Mouse (Mus musculus) brain, embryonic 18.5 days (tissue): Measurements from ENCODE around the gene Slc35g3.
"Not testable (repeated sequence)": the region's sequence is repeated elsewhere in the genome, so short reads cannot be mapped to it uniquely, and the experiment has no call there.

Source experiments
- DNase-seq: peaks from one replicate; pipeline ENCODE4 v3.0.0-alpha.2; 2012; ENCODE audit warnings: low read depth, low spot score

Slc35g3 gene

DNA sequence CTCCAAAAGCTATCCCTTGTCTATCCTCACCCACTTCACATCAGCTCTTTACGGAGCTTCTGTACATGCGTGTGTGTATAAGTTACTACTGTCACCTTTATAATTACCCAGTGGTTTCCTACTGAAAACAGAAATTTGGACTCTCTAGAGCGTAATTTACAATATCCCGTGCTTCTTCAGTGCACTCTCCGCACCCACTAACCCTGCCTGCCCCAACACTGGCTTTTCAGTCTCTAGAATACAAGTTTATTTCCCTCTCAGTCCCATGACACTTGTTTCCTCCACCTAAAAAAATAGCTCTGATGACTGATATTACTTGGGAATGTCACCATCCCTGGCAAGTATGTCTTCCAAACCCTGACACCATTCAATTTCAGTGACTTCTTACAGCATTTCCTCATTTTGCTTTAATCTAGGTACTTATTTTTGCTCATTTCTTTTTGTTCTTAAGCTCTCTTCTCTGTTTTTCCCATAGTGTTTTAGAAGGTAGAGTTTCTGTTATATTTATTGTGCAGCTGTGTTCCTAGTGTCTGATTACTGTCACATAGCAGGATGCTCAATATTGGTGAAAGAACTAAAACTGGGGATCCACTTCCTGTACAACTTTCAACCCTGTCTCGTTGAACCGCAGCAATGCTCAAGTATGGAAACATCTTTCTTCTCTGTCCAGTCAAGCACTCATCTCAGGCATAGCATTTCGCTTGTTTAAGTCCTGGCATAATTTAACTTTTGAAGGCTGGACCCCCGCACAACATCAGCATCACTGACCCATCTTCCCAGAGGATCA, 4.3 kb downstream of the Slc35g3 start:
- DNase-seq = no peak

DNA sequence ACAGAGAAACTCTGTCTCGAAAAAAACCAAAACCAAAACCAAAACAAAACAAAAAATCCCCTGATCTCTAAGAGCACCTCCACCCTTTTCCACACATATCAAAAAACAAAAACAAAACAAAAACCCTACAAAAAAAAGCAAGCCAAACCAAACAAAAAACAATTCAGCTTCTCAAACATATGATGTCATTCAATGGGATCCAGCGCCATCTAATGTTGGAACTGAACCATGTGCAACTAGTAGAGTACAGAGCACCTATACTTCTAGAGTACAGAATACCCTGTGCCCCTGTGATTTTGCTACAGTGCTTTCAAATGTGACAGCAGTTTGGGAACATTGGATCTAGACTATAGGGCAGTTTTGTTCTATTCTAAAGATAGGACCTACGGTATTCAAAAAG, 7.1 kb downstream of the Slc35g3 start:
- no peak for DNase-seq

DNA sequence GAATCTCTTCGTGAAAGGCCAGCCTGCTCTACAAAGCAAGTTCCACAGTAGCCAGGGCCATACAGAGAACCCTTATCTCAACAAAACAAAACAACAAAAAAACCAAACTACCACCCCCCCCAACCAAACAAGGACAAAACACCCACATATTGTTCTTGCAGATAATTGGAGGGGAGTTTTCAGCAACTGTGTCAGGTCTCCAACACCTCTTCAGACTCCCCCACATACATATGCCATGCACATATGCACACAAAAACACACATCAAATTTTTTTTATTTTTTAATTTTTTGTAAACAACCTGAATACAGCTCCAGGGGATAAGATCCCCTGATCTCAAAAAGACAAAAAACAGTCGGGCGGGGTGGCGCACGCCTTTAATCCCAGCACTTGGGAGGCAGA, 7.5 kb downstream of the Slc35g3 start:
- no peak for DNase-seq

DNA sequence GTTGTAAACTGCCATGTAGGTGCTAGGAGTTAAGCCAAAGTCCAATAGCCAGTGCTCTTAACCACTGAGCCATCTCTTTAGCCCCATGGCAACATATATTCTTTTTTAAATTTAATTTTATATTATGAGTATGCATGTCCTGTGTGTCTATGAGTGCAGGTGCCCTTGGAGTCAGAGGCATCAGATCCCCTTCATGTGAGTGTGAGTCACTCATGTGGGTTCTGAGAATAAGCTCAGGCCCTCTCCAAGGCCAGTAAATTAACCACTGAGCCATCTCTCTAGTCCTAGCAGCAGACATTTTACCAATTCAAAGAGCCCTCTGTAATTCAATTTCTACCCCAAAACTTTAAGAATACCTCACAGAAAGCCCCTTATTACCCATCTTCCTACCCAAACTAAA, 9.1 kb downstream of the Slc35g3 start:
- DNase-seq = no peak

DNA sequence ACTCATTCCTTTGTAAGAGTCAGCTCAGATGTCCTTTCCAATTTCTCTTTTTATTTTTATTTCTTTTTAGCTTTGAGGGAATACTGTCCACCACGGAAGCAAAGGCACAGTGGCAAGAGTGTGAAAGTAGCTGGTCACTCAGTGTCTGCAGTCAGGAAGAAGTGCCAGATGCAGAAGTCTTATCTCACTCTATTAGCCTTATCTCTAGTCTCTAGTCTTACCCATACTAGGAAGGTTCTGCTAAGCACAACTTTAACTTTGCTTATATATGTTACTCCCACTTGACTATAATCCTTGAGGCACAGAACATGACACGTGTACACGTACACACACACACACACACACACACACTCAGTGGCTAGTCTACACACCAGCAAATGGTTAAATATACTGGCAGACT, 10.1 kb downstream of the Slc35g3 start:
- no peak for DNase-seq

DNA sequence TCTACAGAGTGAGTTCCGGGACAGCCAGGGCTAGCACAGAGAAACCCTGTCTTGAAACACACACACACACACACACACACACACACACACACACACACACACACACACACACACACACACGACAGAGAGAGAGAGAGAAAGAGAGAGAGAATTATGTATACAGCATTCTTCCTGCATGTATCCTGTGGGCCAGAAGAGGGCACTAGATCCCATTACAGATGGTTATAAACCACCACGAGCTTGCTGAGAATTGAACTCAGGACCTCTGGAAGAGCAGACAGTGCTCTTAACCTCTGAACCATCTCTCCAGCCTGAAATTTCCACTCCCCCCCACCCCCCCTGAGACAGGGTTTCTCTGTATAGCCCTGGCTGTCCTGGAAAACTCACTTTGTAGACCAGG, 30.4 kb downstream of the Slc35g3 start:
- not testable (repeated sequence) for DNase-seq

DNA sequence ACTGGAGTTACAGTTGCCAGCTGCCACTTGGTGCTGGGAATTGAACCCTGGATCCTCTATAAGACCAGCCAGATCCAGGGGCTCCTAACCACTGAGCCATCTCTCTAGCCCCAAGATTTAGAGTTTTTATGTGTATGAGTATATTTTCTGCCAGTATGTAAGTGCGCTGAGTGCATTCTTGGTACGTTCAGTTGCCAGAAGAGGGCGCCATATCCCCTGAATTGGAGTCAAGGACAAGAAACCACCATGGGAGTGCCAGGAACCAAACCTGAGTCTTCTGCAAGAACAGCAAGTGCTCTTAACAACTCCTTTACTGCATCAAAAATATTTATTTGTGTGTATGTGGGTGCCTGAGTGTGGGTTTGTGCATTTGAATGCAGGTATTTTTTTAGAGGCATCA, 32.7 kb downstream of the Slc35g3 start:
- DNase-seq = no peak

DNA sequence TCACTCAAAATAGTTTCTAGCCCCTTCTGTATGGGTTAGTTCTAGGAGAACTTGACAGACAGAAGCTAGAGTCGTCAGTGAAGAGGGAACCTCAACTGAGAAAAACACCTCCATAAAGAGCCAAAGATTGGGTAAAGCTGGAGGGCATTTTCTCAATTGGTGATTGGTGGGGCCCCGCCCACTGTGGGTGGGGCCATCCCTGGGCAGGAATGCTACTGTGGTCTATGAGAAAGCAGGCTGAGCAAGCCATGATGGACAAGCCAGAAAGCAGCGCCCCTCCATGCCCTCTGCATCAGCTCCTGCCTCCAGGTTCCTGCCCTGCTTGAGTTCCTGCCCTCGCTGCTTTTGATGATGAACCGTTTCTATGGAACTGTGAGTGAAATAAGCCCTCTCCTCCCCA, 35.8 kb downstream of the Slc35g3 start:
- no peak for DNase-seq

DNA sequence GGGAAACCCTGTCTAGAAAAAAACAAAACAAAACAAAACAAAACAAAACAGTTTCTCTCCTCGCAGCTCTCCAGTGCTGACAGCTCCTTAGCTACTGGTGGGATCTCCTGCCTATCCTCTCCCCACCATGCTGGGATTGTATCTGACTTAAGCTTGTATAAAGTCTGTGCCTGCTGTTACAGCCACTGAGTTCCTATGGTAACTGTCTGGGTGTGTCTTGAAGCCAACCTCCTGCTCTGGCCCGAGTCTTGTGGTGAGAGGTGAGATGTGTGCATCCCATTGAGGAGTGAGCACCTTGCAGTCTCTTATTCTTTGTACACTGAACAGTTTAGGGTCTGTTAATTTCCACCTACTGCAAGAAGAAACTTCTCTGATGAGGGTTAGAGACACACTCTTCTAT, 38.7 kb downstream of the Slc35g3 start:
- DNase-seq = no peak

DNA sequence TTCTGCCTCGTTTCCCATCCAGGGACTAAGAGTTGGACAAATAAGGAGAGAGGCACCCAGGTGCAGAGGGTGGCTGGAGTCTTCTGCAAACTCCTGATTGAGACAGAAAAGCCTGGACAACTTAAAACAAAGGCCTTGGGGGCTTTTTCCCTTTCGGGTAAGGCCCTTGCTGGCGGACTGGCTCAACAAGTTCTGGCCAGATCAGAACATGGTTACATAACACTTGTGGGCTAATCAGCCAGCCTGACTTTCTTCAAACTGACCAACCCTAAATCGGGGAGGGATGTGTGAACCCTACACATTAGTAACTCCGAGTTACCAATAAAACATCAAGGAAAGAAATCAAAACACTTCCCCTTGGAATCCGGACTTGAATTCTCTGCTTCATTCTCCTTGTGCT, 40.9 kb downstream of the Slc35g3 start:
- DNase-seq = no peak

DNA sequence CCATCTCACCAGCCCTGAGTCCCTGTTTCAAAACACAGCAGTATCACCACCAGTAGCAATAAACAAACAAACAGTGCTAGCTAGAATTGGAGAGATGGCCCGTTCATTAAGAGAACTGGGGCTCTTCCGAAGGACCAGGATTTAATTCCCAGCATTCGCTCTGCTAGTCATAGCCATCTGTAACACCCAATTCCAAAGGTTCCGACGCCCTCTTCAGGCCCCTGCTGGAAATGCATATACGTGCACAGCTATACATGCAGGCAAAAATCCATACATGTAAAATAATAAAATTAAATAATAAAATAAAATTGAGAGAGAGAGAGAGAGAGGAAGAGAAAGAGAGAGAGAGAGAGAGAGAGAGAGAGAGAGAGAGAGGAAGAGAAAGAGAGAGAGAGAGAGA, 42.3 kb downstream of the Slc35g3 start:
- no peak for DNase-seq

DNA sequence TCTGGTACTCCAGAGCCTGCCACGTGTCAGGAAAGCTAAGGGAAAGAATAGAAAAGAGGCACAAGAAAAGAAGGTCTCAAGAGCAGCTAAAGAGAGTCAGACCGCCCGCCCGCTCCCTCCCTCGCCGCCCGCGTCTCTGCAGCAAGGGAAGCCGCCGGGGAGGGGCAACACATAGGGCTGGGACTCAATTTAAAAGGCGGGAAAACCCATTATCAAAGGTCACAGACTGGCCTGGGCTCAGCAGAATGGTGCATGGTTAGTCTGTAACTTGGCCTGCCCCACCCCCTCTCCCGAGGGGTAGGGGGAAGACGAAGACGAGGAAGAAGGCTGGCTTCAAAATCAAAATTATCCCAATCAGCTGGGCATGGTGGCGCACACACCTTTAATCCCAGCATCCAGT, 43.1 kb downstream of the Slc35g3 start:
- no peak for DNase-seq

DNA sequence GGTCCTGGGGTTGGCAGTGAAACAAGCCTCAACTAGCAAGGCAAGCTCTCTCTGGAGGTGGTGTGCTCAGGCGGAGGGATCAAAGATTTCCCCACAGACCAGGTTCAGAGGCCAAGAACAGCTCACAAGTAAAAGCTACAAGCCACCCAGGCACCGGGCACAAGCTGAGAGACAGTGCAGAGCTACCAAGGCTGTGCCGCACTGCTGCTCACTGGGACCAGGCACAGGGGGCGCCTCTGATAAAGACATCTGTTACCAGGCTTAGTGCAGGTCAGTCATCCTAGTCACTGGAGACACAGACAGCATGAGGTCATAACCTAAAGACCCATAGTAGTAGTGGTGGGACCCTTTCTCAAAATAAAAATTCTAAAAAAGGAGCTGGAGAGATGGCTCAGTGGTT, 44.8 kb downstream of the Slc35g3 start:
- DNase-seq = no peak

DNA sequence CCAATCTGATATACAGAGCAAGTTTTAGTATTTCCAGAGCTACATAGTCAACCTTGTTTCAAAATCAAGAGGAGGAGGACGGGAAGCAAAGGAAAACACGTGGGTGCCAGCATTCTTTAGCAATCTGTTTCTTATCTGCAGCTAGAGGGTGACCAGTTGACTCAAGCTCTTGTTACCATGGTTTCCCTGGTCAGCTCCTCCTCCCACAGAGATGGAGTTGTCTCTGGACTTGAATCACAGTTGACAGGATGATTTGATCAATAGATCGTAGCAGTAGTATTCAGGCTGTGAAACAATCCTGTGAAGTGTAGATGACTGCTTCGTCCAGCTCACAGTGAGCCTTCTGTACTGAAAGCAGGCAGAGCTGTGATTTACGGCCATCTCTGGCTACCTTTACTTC, 45.8 kb downstream of the Slc35g3 start:
- no peak for DNase-seq

DNA sequence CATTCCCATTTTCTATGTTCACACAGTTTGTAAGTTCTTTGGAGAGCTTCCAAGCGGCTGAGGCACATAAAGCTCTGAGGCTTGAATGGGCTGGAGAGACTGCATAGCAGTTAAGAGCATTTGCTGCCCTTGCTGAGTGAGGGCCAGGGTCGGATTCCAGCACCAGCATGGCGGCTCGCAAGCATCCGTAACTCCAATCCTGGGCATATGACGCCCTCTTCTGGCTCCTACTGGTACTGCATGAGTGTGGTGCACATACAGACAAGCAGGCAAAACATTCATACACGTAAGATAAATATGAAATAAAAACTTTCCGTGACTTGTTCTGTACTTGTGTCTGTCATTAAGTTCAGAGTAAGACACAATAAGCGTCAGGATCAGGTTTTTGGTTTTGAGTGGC, 46.3 kb downstream of the Slc35g3 start:
- DNase-seq = no peak

DNA sequence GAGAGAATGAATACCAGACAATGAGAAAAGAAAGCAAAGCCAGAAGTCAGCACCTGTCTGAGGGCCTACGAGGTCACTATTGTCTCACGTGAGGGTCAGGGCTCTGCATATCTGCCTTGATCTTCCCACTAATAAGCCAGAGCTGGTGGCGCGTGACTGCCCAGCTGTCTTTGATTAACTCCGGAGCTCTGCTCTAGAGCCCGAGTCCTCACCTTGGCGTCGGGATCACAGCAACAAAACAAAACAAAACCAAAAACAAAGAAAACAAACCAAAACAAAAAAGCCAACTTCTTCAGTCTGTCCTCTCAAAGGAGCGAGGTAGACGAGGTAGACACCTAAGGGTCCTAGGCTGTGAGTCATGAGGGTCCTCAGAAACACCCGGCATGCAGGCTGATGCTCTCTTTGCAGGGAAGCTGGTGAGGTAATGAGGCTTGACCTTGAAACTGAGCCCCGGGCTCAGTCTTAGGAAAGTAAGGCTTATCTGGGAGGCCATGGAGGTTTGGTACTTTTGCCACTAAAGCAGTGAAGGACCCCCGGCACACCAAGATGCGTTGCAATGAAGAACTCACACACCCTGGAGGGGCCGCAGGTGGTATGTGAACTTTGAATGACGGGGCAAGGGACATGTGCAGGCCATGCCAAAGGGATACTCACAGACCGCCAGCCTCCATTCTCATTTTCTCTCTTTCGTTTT, 47.0 kb downstream of the Slc35g3 start:
- DNase-seq = no peak

DNA sequence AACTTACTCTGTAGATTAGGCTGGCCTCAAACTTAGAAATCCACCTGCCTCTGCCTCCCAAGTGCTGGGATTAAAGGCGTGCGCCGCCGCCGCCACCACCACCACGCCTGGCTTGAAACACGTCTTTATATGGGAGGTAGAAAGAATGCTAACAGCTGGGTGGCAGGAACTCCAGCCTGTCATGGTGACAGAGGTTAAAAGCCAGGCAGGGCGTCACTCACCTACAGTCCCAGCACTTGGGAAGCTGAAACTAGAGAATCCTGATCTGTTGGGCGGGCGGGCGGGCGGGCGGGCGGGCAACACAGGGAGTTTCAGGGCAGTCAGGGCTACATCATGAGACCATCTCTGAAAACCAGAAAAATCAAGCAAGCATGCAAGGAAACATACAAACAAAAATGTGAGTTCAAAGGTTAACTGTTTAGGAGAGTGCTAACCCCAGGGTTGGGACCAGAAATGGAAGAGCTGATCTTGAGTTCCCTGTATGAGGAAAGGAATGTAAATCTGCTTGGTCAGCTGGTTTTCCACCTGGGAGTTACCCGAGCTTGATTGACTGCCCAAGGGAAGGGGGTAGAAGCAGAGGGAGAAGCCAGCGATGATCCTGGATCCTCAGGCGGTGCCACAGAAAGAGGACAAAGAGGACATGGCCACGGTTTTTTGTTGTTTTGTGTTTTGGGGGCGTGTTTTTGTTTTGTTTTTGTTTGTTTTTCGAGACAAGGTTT, 48.7 kb downstream of the Slc35g3 start:
- no peak for DNase-seq

DNA sequence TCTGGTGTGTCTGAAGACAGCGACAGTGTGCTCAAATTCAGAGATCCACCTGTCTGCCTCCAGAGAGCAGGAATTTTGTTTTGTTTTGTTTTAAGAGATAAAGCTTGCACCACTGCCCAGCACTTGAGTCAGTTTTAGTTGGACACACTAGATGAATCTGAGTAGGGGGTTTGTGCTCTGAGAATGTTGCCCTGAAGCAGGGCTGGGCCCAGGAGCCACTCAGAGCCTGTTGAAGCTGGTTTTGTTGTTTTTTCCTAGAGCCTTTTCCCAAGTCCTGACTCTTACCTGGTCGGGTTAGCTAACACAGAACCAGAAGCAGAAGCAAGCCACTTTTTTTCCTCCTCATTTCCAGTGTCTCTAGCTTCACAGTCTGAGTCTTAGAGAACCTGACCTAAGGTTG, 50.7 kb downstream of the Slc35g3 start:
- no peak for DNase-seq

DNA sequence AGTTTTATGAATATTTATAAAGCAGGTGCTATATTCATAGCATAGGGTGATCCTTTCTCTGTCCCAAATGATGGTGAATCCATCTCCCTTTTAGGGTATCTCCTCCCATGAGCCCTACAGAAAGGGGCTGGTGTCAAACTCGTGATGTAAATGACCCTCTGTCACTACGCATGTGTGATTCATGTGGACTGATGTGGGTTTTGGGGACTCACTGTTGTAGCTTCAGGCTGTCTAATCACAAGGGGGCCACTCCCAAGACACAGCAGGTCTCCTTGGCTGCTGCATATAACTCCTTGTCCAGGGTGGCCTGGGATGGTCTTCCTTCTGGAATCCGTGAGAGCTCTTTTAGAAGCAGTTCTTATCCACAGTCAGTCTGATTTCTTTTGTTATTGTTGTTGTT, 51.3 kb downstream of the Slc35g3 start:
- DNase-seq = no peak
